7 mouse cellular contexts compared by ENCODE assay signal in the genomic region with DNA sequence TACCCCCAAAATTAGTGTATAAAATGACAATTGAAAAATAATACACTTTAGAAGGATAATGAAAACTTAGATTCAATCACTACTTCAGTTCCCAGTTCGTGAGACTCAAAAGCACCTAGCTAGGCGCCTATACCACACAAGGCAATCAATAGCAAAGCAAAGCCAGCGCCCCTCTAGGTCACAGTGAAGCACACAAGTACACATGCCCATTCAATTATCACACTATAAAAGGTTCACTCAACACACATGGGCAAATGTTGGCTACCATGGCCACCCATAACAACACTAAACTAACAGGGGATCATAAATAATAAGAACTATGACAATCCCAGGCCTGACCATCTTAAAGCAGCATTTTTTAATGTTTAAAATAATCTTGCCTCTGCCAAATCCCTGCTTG. TPM values are rescaled to one million over a fixed set of nuclear protein-coding genes. Genes with fewer than 3 reads are reported as not detected.
DNase-seq lines count a peak whose midpoint lies in the region; ATAC-seq and TF ChIP-seq lines count a peak whose summit lies in the region.

No protein-coding gene starts in this region.

- DNase-seq in A20 (ENCODE audit: low read depth, low spot score), result peak; percentile 33
- DNase-seq in layer of hippocampus, adult 18-20 months (ENCODE audit: low spot score in 2 of 2), result no peak
- DNase-seq in gastrocnemius, adult 18-20 months (ENCODE audit: low spot score), result no peak
- no peak for DNase-seq in cerebellum, adult 18-20 months

- no peak for ATAC-seq in forebrain, embryonic 13.5 days
- no peak for ATAC-seq in liver, embryonic 12.5 days

- H3K27ac ChIP-seq in forebrain, embryonic 13.5 days, result no peak overlapping the region
- H3K27ac ChIP-seq in liver, embryonic 12.5 days, result peak overlapping the region; percentile 92

- TF ChIP-seq CTCF in E14TG2a.4 (conservative IDR thresholded peaks at IDR 0.05; ENCODE audit: low read length), result no peak

- peaks cover 81% of the 10 kb centered on the region for H3K4me1 ChIP-seq in E14TG2a.4 (replicated peaks; ENCODE audit: low read depth, low read length)
- peaks cover 37% of the 10 kb centered on the region for H3K4me1 ChIP-seq in forebrain, embryonic 13.5 days
- H3K4me1 ChIP-seq in liver, embryonic 12.5 days, result peaks cover 81% of the 10 kb centered on the region

- peaks cover 22% of the 10 kb centered on the region for H3K36me3 ChIP-seq in E14TG2a.4 (ENCODE audit: insufficient read depth, low read length)
- H3K36me3 ChIP-seq in forebrain, embryonic 13.5 days (ENCODE audit: poor library complexity, severe bottlenecking), result no peaks in the 10 kb centered on the region
- no peaks in the 10 kb centered on the region for H3K36me3 ChIP-seq in liver, embryonic 12.5 days

- 21% methylated on average over 3 of the region's 3 CpGs for WGBS in forebrain, embryonic 13.5 days
- 11% methylated on average over 3 of the region's 3 CpGs for WGBS in liver, embryonic 12.5 days (ENCODE audit: insufficient replicate concordance)

- H3K4me3 ChIP-seq in E14TG2a.4 (replicated peaks; ENCODE audit: low read length), result peak overlapping the region; percentile 96
- peak overlapping the region; percentile 94 for H3K4me3 ChIP-seq in forebrain, embryonic 13.5 days
- H3K4me3 ChIP-seq in liver, embryonic 12.5 days, result peak overlapping the region; percentile 100

- H3K4me2 ChIP-seq in forebrain, embryonic 13.5 days, result peak overlapping the region; percentile 86
- H3K4me2 ChIP-seq in liver, embryonic 12.5 days, result peak overlapping the region; percentile 80

- H3K9ac ChIP-seq in forebrain, embryonic 13.5 days, result peak overlapping the region; percentile 99
- H3K9ac ChIP-seq in liver, embryonic 12.5 days, result peak overlapping the region; percentile 100

- no peaks in the 10 kb centered on the region for H3K27me3 ChIP-seq in E14TG2a.4 (ENCODE audit: insufficient read depth, low read length)
- no peaks in the 10 kb centered on the region for H3K27me3 ChIP-seq in forebrain, embryonic 13.5 days
- no peaks in the 10 kb centered on the region for H3K27me3 ChIP-seq in liver, embryonic 12.5 days (replicated peaks)

- H3K9me3 ChIP-seq in E14TG2a.4 (ENCODE audit: low read length), result no peaks in the 10 kb centered on the region
- no peaks in the 10 kb centered on the region for H3K9me3 ChIP-seq in forebrain, embryonic 13.5 days (replicated peaks)
- no peaks in the 10 kb centered on the region for H3K9me3 ChIP-seq in liver, embryonic 12.5 days (replicated peaks)

RNA-seq across cellular contexts. Expression of a gene that starts 5.8 kb away (rescaled TPM):
- polyA plus RNA-seq in forebrain, embryonic 13.5 days (2015; fragmentation: Nextera tagmentation; extraction: Ambion mirVana), result 12.0 and 12.6 TPM in 2 replicates
- 14.9 and 15.4 TPM in 2 replicates for polyA plus RNA-seq in liver, embryonic 12.5 days (2016; fragmentation: Nextera tagmentation; extraction: Ambion mirVana)
- total RNA-seq in layer of hippocampus, adult 18-20 months (2021), result 10 to 100 TPM; 51.2 to 55.0 TPM
- total RNA-seq in gastrocnemius, adult 18-20 months (2021), result 10 to 100 TPM; 29.1 to 32.1 TPM
